Mouse (Mus musculus) 3T3-L1 (cell line): ENCODE data around the gene Galt.

Source experiments
- DNase-seq: peaks from one replicate; pipeline ENCODE4 v3.0.0-alpha.2; 2015; ENCODE audit warnings: low read depth, low spot score

Gene Galt

GRCm38 (mm10) chr4:41754797-41755337 lies at the start of gene Galt:
Gene Galt, plus strand, starts transcription at chr4:41755228.
- no peak for DNase-seq

- DNase-seq, result no peak
These were observed 48.9 kb upstream of the Galt start for GRCm38 (mm10) chr4:41705922-41706754.

GRCm38 (mm10) chr4:41707011-41707535 lies 48.0 kb upstream of the Galt start:
- DNase-seq, result peak; percentile 62

- DNase-seq, result peak; percentile 81
These were observed 46.8 kb upstream of the Galt start for GRCm38 (mm10) chr4:41708192-41708745.

- DNase-seq, result peak; percentile 21
These were observed 44.8 kb upstream of the Galt start for GRCm38 (mm10) chr4:41710229-41710628.

GRCm38 (mm10) chr4:41711705-41712375 lies 43.2 kb upstream of the Galt start:
- DNase-seq, result no peak

- no peak for DNase-seq
These were observed 42.4 kb upstream of the Galt start for GRCm38 (mm10) chr4:41712421-41713196.

GRCm38 (mm10) chr4:41713197-41714067 lies 41.6 kb upstream of the Galt start, which contains the start of gene Rpp25l:
Gene Rpp25l, minus strand, starts transcription at chr4:41713534.
- peak; percentile 77 for DNase-seq

- peak; percentile 88 for DNase-seq
These were observed 40.8 kb upstream of the Galt start for GRCm38 (mm10) chr4:41714276-41714675.

GRCm38 (mm10) chr4:41715082-41715481 lies 39.9 kb upstream of the Galt start:
- no peak for DNase-seq

GRCm38 (mm10) chr4:41715596-41715995 lies 39.4 kb upstream of the Galt start:
- DNase-seq, result peak; percentile 74

GRCm38 (mm10) chr4:41716834-41717233 lies 38.2 kb upstream of the Galt start:
- no peak for DNase-seq

GRCm38 (mm10) chr4:41722918-41723351 lies 32.1 kb upstream of the Galt start, which contains the start of gene Dctn3:
Gene Dctn3, minus strand, starts transcription at chr4:41723170.
- peak; percentile 98 for DNase-seq

- no peak for DNase-seq
These were observed 28.0 kb upstream of the Galt start for GRCm38 (mm10) chr4:41726826-41727621.

- no peak for DNase-seq
These were observed 23.8 kb upstream of the Galt start, which contains the start of gene Arid3c for GRCm38 (mm10) chr4:41731052-41731765. Gene Arid3c, minus strand, starts transcription at chr4:41731142.

- peak; percentile 89 for DNase-seq
These were observed 17.3 kb upstream of the Galt start for GRCm38 (mm10) chr4:41737602-41738255.

GRCm38 (mm10) chr4:41738256-41738603 lies 16.8 kb upstream of the Galt start:
- no peak for DNase-seq

GRCm38 (mm10) chr4:41739260-41739659 lies 15.8 kb upstream of the Galt start:
- DNase-seq, result no peak
